Mouse (Mus musculus) heart, embryonic 10.5 days (tissue): ENCODE data around the gene Sbf2. TPM values are rescaled to one million over a fixed set of nuclear protein-coding genes. Genes with fewer than 3 reads are reported as not detected.
A peak's percentile ranks its signal among the peaks of the same experiment; 100 is the strongest.

Experiments used
- DNase-seq: peaks from one replicate; pipeline ENCODE4 v3.0.0-alpha.2; 2017; ENCODE audit warnings: low spot score
- H3K27ac ChIP-seq: fragments of 300-500 bp; sonication (generic); 2 replicates; pipeline ENCODE4 v1.5.1; 2016; ENCODE audit warnings: mild to moderate bottlenecking
- H3K27me3 ChIP-seq: fragments of 300-500 bp; sonication (generic); 2 replicates; pipeline ENCODE4 v1.6.1; 2016; ENCODE audit warnings: mild to moderate bottlenecking; ENCODE audit not compliant: poor library complexity, insufficient read depth, severe bottlenecking
- H3K36me3 ChIP-seq: fragments of 300-500 bp; sonication (generic); 2 replicates; pipeline ENCODE4 v1.6.1; 2016; ENCODE audit warnings: mild to moderate bottlenecking, moderate library complexity
- H3K4me1 ChIP-seq: fragments of 300-500 bp; sonication (generic); 2 replicates; pipeline ENCODE4 v1.6.1; 2016; ENCODE audit warnings: mild to moderate bottlenecking
- H3K4me3 ChIP-seq: fragments of 300-500 bp; sonication (generic); 2 replicates; pipeline ENCODE4 v1.5.1; 2016; ENCODE audit warnings: mild to moderate bottlenecking, moderate library complexity
- H3K9me3 ChIP-seq: fragments of 300-500 bp; sonication (generic); 2 replicates; pipeline ENCODE4 v1.6.1; 2016; ENCODE audit warnings: mild to moderate bottlenecking, moderate library complexity
- WGBS: fragments of 180-500 bp; shearing (Covaris S2); methylation state at CpG from one replicate; pipeline ENCODE4 v1.1.7; 2016; 5-methylcytosine and 5-hydroxymethylcytosine counted together
- polyA plus RNA-seq: library from polyadenylated mRNA; unstranded; fragments of >200 nt; fragmentation: Nextera tagmentation; extraction: Ambion mirVana; gene quantifications from 2 replicates; pipeline ENCODE4 v1.2.1, GENCODE M21; 2016

Sbf2 gene
- polyA plus RNA-seq, 1 experiment from 2014 or later, result 28.6 TPM

GRCm38 (mm10) chr7:110285076-110285848 is 329.5 kb downstream of the Sbf2 start:
- H3K36me3 ChIP-seq, result peaks cover 24% of the 10 kb centered on the region
- 0 out of 2 replicates have a peak, but pooled peaks cover 5% of the 10 kb centered on the region for H3K27me3 ChIP-seq
- no peak for DNase-seq
- no peak overlapping the region for H3K4me3 ChIP-seq
- H3K4me1 ChIP-seq, result peaks cover 53% of the 10 kb centered on the region
- H3K9me3 ChIP-seq, result no peaks in the 10 kb centered on the region
- 87% methylated on average over 12 of the region's 12 CpGs for WGBS
- H3K27ac ChIP-seq, result no peak overlapping the region

- WGBS, result 88% methylated on average over 6 of the region's 6 CpGs
- DNase-seq, result no peak
- H3K4me3 ChIP-seq, result no peak overlapping the region
- H3K27me3 ChIP-seq, result 0 out of 2 replicates have a peak, but pooled peaks cover 5% of the 10 kb centered on the region
- peaks cover 37% of the 10 kb centered on the region for H3K4me1 ChIP-seq
- H3K27ac ChIP-seq, result no peak overlapping the region
- peaks cover 40% of the 10 kb centered on the region for H3K36me3 ChIP-seq
- no peaks in the 10 kb centered on the region for H3K9me3 ChIP-seq
These were observed 331.0 kb downstream of the Sbf2 start for GRCm38 (mm10) chr7:110283484-110284275.

- Histone ChIP-seq H3K4me1 (peaks cover 28% of the 10 kb centered on the region), H3K27ac (no peak overlapping the region), H3K36me3 (peaks cover 49% of the 10 kb centered on the region), H3K9me3 (no peaks in the 10 kb centered on the region), H3K4me3 (no peak overlapping the region), H3K27me3 (0 out of 2 replicates have a peak, but pooled peaks cover 8% of the 10 kb centered on the region)
- 83% methylated on average over 11 of the region's 11 CpGs for WGBS
- DNase-seq, result no peak
These were observed 331.9 kb downstream of the Sbf2 start for GRCm38 (mm10) chr7:110282797-110283196.

GRCm38 (mm10) chr7:110281435-110282256 is 333.1 kb downstream of the Sbf2 start:
- Histone ChIP-seq H3K27me3 (0 out of 2 replicates have a peak, but pooled peaks cover 10% of the 10 kb centered on the region), H3K4me1 (peaks cover 18% of the 10 kb centered on the region), H3K27ac (no peak overlapping the region), H3K4me3 (no peak overlapping the region), H3K9me3 (no peaks in the 10 kb centered on the region), H3K36me3 (peaks cover 58% of the 10 kb centered on the region)
- no peak for DNase-seq
- WGBS, result 93% methylated on average over 11 of the region's 11 CpGs

- H3K4me3 ChIP-seq, result no peak overlapping the region
- H3K27me3 ChIP-seq, result 0 out of 2 replicates have a peak, but pooled peaks cover 10% of the 10 kb centered on the region
- H3K27ac ChIP-seq, result no peak overlapping the region
- DNase-seq, result no peak
- H3K4me1 ChIP-seq, result peaks cover 6% of the 10 kb centered on the region; the same call in 1 of the 2 replicates
- 91% methylated on average over 4 of the region's 4 CpGs for WGBS
- H3K9me3 ChIP-seq, result no peaks in the 10 kb centered on the region
- H3K36me3 ChIP-seq, result peaks cover 78% of the 10 kb centered on the region
These were observed 335.5 kb downstream of the Sbf2 start for GRCm38 (mm10) chr7:110279183-110279582.

- Histone ChIP-seq H3K4me3 (no peak overlapping the region), H3K4me1 (peaks cover 5% of the 10 kb centered on the region; the same call in 1 of the 2 replicates), H3K27ac (no peak overlapping the region), H3K27me3 (0 out of 2 replicates have a peak, but pooled peaks cover 10% of the 10 kb centered on the region), H3K9me3 (no peaks in the 10 kb centered on the region), H3K36me3 (peaks cover 84% of the 10 kb centered on the region)
- no peak for DNase-seq
- 90% methylated on average over 5 of the region's 5 CpGs for WGBS
These were observed 336.9 kb downstream of the Sbf2 start for GRCm38 (mm10) chr7:110277734-110278245.

GRCm38 (mm10) chr7:110272434-110272833 is 342.3 kb downstream of the Sbf2 start:
- H3K27me3 ChIP-seq, result no peaks in the 10 kb centered on the region
- H3K9me3 ChIP-seq, result no peaks in the 10 kb centered on the region
- peaks cover 5% of the 10 kb centered on the region; the same call in 1 of the 2 replicates for H3K4me1 ChIP-seq
- H3K4me3 ChIP-seq, result no peak overlapping the region
- DNase-seq, result peak; percentile 76
- no peak overlapping the region for H3K27ac ChIP-seq
- WGBS, result 64% methylated on average over 4 of the region's 4 CpGs
- peaks cover 57% of the 10 kb centered on the region for H3K36me3 ChIP-seq

GRCm38 (mm10) chr7:110271814-110272213 is 342.9 kb downstream of the Sbf2 start:
- H3K27me3 ChIP-seq, result no peaks in the 10 kb centered on the region
- WGBS, result 60% methylated on average over 9 of the region's 9 CpGs
- H3K36me3 ChIP-seq, result peaks cover 52% of the 10 kb centered on the region
- no peak overlapping the region for H3K27ac ChIP-seq
- no peak overlapping the region for H3K4me3 ChIP-seq
- H3K9me3 ChIP-seq, result no peaks in the 10 kb centered on the region
- H3K4me1 ChIP-seq, result peaks cover 5% of the 10 kb centered on the region; the same call in 1 of the 2 replicates
- DNase-seq, result peak; percentile 73

- no peak for DNase-seq
- no peaks in the 10 kb centered on the region for H3K9me3 ChIP-seq
- peaks cover 40% of the 10 kb centered on the region for H3K36me3 ChIP-seq
- no peaks in the 10 kb centered on the region for H3K27me3 ChIP-seq
- no peaks in the 10 kb centered on the region for H3K4me1 ChIP-seq
- no peak overlapping the region for H3K4me3 ChIP-seq
- WGBS, result 85% methylated on average over 7 of the region's 7 CpGs
- H3K27ac ChIP-seq, result no peak overlapping the region
These were observed 344.3 kb downstream of the Sbf2 start for GRCm38 (mm10) chr7:110270455-110270854.

GRCm38 (mm10) chr7:110269777-110270176 is 344.9 kb downstream of the Sbf2 start:
- 75% methylated on average over 14 of the region's 14 CpGs for WGBS
- no peak overlapping the region for H3K27ac ChIP-seq
- H3K4me3 ChIP-seq, result no peak overlapping the region
- H3K4me1 ChIP-seq, result no peaks in the 10 kb centered on the region
- no peaks in the 10 kb centered on the region for H3K27me3 ChIP-seq
- H3K9me3 ChIP-seq, result no peaks in the 10 kb centered on the region
- no peak for DNase-seq
- peaks cover 35% of the 10 kb centered on the region for H3K36me3 ChIP-seq

GRCm38 (mm10) chr7:110268511-110268910 is 346.2 kb downstream of the Sbf2 start:
- H3K4me1 ChIP-seq, result no peaks in the 10 kb centered on the region; the same call in 1 of the 2 replicates
- no peaks in the 10 kb centered on the region for H3K9me3 ChIP-seq
- no peak for DNase-seq
- H3K36me3 ChIP-seq, result peaks cover 24% of the 10 kb centered on the region
- H3K27me3 ChIP-seq, result no peaks in the 10 kb centered on the region
- 74% methylated on average over 4 of the region's 4 CpGs for WGBS
- H3K4me3 ChIP-seq, result no peak overlapping the region
- H3K27ac ChIP-seq, result no peak overlapping the region

GRCm38 (mm10) chr7:110267994-110268393 is 346.7 kb downstream of the Sbf2 start:
- H3K36me3 ChIP-seq, result peaks cover 24% of the 10 kb centered on the region
- 91% methylated on average over 9 of the region's 9 CpGs for WGBS
- no peak overlapping the region for H3K27ac ChIP-seq
- H3K4me3 ChIP-seq, result no peak overlapping the region
- H3K9me3 ChIP-seq, result no peaks in the 10 kb centered on the region
- peaks cover 4% of the 10 kb centered on the region; the same call in 1 of the 2 replicates for H3K4me1 ChIP-seq
- H3K27me3 ChIP-seq, result no peaks in the 10 kb centered on the region
- no peak for DNase-seq
